In the genomic region with DNA sequence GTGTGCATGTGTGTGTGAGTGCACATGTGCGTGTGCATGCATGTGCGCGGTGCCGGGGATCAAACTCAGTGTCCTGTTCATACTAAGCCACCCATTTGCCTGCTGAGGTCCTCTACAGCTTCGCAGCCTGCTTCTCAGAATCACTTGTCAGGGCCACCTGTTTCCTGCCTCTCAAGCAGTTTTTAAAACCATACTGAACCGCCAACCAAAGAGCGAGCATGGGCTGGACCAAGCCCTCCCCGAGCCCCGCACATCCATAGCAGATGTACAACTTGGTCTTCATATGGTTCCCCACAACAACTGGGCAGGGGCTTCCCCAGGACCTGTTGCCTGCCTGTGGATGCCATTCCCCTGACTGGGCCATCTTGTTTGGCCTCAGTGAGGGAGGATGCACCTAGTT, we compare ENCODE assay signal across 23 mouse cellular contexts. TPM values are rescaled to one million over a fixed set of nuclear protein-coding genes. Genes with fewer than 3 reads are reported as not detected.
DNase-seq lines count a peak whose midpoint lies in the region; ATAC-seq and TF ChIP-seq lines count a peak whose summit lies in the region.
"Had no signal": no experiment of that assay in that cellular context is flagged by ENCODE, and none has a peak within 500 bp of the region (broad histone marks: within the 10 kb centered on the region; RNA-seq: fewer than 3 reads in every experiment).

No protein-coding gene starts in this region.

- H3K79me2 ChIP-seq in heart, adult 2 months (replicated peaks; ENCODE audit: control insufficient read depth, insufficient read depth, low read length) = no peaks in the 10 kb centered on the region

- H3K4me3 ChIP-seq in gastrocnemius, adult 2 months = no peak overlapping the region
- no peak overlapping the region for H3K4me3 ChIP-seq in heart, adult 2 months
- H3K4me3 ChIP-seq in megakaryocyte, embryonic 14.5 days (replicated peaks) = peak overlapping the region; percentile 64
- H3K4me3 ChIP-seq: embryonic facial prominence, embryonic 10.5 days; embryonic facial prominence, embryonic 12.5 days; forebrain, embryonic 13.5 days; forebrain, embryonic 15.5 days had no signal

- H3K27me3 ChIP-seq in heart, adult 2 months (ENCODE audit: control insufficient read depth, insufficient read depth, low read length) = no peaks in the 10 kb centered on the region
- H3K27me3 ChIP-seq in megakaryocyte, embryonic 14.5 days (replicated peaks) = peaks cover 73% of the 10 kb centered on the region
- H3K27me3 ChIP-seq: forebrain, embryonic 13.5 days; forebrain, embryonic 15.5 days had no signal

- no peaks in the 10 kb centered on the region for H3K9me3 ChIP-seq in megakaryocyte, embryonic 14.5 days
- H3K9me3 ChIP-seq: embryonic facial prominence, embryonic 10.5 days; embryonic facial prominence, embryonic 12.5 days; forebrain, embryonic 13.5 days; forebrain, embryonic 15.5 days; G1E had no signal

- TF ChIP-seq EP300 in heart, adult 2 months (IDR thresholded peaks at IDR 0.05; ENCODE audit: insufficient read depth, low read depth, low read length) = no peak

- 88% methylated on average over 9 of the region's 9 CpGs for WGBS in heart, adult 2 months

- H3K36me3 ChIP-seq in heart, adult 2 months (ENCODE audit: control insufficient read depth, insufficient read depth, low read length) = 0 out of 2 replicates have a peak, but pooled peaks cover 3% of the 10 kb centered on the region
- H3K36me3 ChIP-seq in megakaryocyte, embryonic 14.5 days (replicated peaks; ENCODE audit: low read length) = no peaks in the 10 kb centered on the region
- H3K36me3 ChIP-seq: embryonic facial prominence, embryonic 10.5 days; embryonic facial prominence, embryonic 12.5 days; forebrain, embryonic 15.5 days; G1E had no signal

- TF ChIP-seq POLR2A in heart, adult 2 months (IDR thresholded peaks at IDR 0.05; ENCODE audit: insufficient read depth, low read depth, low read length) = no peak

- ATAC-seq in megakaryocyte, adult 5-6 weeks (ENCODE audit: poor library complexity, severe bottlenecking) = no peak
- ATAC-seq: activated CD4-positive, CD25-positive, alpha-beta regulatory T cell, adult 4 months; CD4-positive, CD25-positive, alpha-beta regulatory T cell, adult 4 months; forebrain, embryonic 13.5 days; forebrain, embryonic 15.5 days; Patski had no signal

- peak; percentile 11 for DNase-seq in gastrocnemius, adult 2 months
- DNase-seq in gastrocnemius, postnatal 36 days = no peak
- no peak for DNase-seq in heart, adult 2 months
- DNase-seq in heart, adult 18-20 months = no peak
- DNase-seq: adrenal gland, adult 8-10 months; B cell, adult 2 months; cerebellum, adult 11-12 months; cerebellum, adult 2 months; cerebellum, adult 9-10 months; cerebellum, postnatal 10 days; cerebellum, postnatal 25 days had no signal

- H3K9ac ChIP-seq in heart, adult 2 months (ENCODE audit: low read depth, low read length) = no peak overlapping the region
- H3K9ac ChIP-seq: embryonic facial prominence, embryonic 12.5 days; forebrain, embryonic 13.5 days; forebrain, embryonic 15.5 days had no signal

- peaks cover 7% of the 10 kb centered on the region; the same call in 1 of the 2 replicates for H3K4me1 ChIP-seq in heart, adult 2 months (ENCODE audit: control insufficient read depth, insufficient read depth, low read length)
- peaks cover 9% of the 10 kb centered on the region for H3K4me1 ChIP-seq in megakaryocyte, embryonic 14.5 days
- H3K4me1 ChIP-seq: embryonic facial prominence, embryonic 10.5 days; embryonic facial prominence, embryonic 12.5 days; forebrain, embryonic 13.5 days; forebrain, embryonic 15.5 days had no signal

- intact Hi-C loops in gastrocnemius, adult 2 months (cut with DNase I) = no loop called here
- intact Hi-C loops in gastrocnemius, postnatal 36 days (cut with DNase I) = no loop called here
- intact Hi-C loops in heart, adult 2 months (cut with DNase I) = no loop called here

- no peak for TF ChIP-seq CTCF in gastrocnemius, adult 2 months (IDR thresholded peaks at IDR 0.05)
- no peak for TF ChIP-seq CTCF in heart, adult 2 months (IDR thresholded peaks at IDR 0.05)

- H3K27ac ChIP-seq in gastrocnemius, adult 2 months = no peak overlapping the region
- peak overlapping the region; percentile 63 for H3K27ac ChIP-seq in heart, adult 2 months
- H3K27ac ChIP-seq: embryonic facial prominence, embryonic 10.5 days; embryonic facial prominence, embryonic 12.5 days; forebrain, embryonic 13.5 days; forebrain, embryonic 15.5 days had no signal

RNA-seq across cellular contexts. Expression of a gene that starts 13.9 kb away (rescaled TPM):
- total RNA-seq in gastrocnemius, adult 2 months (2021) = 100 to 1,000 TPM in 1 of 2 experiments, 10 to 100 TPM in 1; 44.7 to 101 TPM
- total RNA-seq in gastrocnemius, postnatal 36 days (2021) = 10 to 100 TPM; 47.4 to 71.2 TPM
- 100 to 1,000 TPM; 587 to 599 TPM for total RNA-seq in heart, adult 2 months (2021)
- 371 and 464 TPM in 2 replicates for polyA plus RNA-seq in heart, adult 2 months (2012; rRNA removed)
- total RNA-seq in heart, adult 18-20 months (2021) = 100 to 1,000 TPM; 577 to 637 TPM
- 0.11 TPM in 1 of 2 replicates, not detected in the other for polyA plus RNA-seq in megakaryocyte, embryonic 14.5 days (2012; ENCODE audit: insufficient read depth, low replicate concordance)
- total RNA-seq in megakaryocyte, adult 5-6 weeks (2015) = not detected in 2 replicates
- total RNA-seq in megakaryocyte, adult 5-6 weeks (2017) = not detected in 2 replicates
- total RNA-seq: CH12.LX had no signal
- polyA plus RNA-seq: activated CD4-positive, CD25-positive, alpha-beta regulatory T cell, adult 4 months; forebrain, embryonic 11.5 days; forebrain, embryonic 13.5 days; forebrain, embryonic 15.5 days; G1E had no signal

RNA-seq across cellular contexts. Expression of a gene that starts 39.6 kb away (rescaled TPM):
- 10 to 100 TPM in 1 of 2 experiments, 1 to 10 TPM in 1; 9.7 to 20.6 TPM for total RNA-seq in gastrocnemius, adult 2 months (2021)
- 10 to 100 TPM; 10.8 to 13.1 TPM for total RNA-seq in gastrocnemius, postnatal 36 days (2021)
- 1 to 10 TPM; 3.9 to 5.1 TPM for total RNA-seq in heart, adult 2 months (2021)
- 3.8 and 5.6 TPM in 2 replicates for polyA plus RNA-seq in heart, adult 2 months (2012; rRNA removed)
- total RNA-seq in heart, adult 18-20 months (2021) = 1 to 10 TPM; 4.9 to 5.1 TPM
- 16.8 and 26.7 TPM in 2 replicates for polyA plus RNA-seq in megakaryocyte, embryonic 14.5 days (2012; ENCODE audit: insufficient read depth, low replicate concordance)
- total RNA-seq in megakaryocyte, adult 5-6 weeks (2015) = 0.22 and 0.80 TPM in 2 replicates
- 0.53 TPM in 1 of 2 replicates, not detected in the other for total RNA-seq in megakaryocyte, adult 5-6 weeks (2017)

RNA-seq across cellular contexts. Expression of a gene that starts 47.9 kb away (rescaled TPM):
- total RNA-seq in gastrocnemius, adult 2 months (2021) = 10 to 100 TPM; 76.5 to 87.0 TPM
- 10 to 100 TPM; 72.0 to 72.2 TPM for total RNA-seq in gastrocnemius, postnatal 36 days (2021)
- 10 to 100 TPM; 63.1 to 64.6 TPM for total RNA-seq in heart, adult 2 months (2021)
- 52.1 and 74.2 TPM in 2 replicates for polyA plus RNA-seq in heart, adult 2 months (2012; rRNA removed)
- total RNA-seq in heart, adult 18-20 months (2021) = 10 to 100 TPM; 64.4 to 68.7 TPM
- polyA plus RNA-seq in megakaryocyte, embryonic 14.5 days (2012; ENCODE audit: insufficient read depth, low replicate concordance) = 0.61 and 3.9 TPM in 2 replicates
- total RNA-seq in megakaryocyte, adult 5-6 weeks (2015) = 10.6 and 10.8 TPM in 2 replicates
- 14.6 and 19.7 TPM in 2 replicates for total RNA-seq in megakaryocyte, adult 5-6 weeks (2017)

RNA-seq across cellular contexts. Expression of a gene that starts 47.9 kb away (rescaled TPM):
- total RNA-seq in gastrocnemius, adult 2 months (2021) = 10 to 100 TPM; 11.3 to 15.8 TPM
- 10 to 100 TPM; 12.0 to 12.7 TPM for total RNA-seq in gastrocnemius, postnatal 36 days (2021)
- total RNA-seq in heart, adult 2 months (2021) = 10 to 100 TPM; 24.4 to 29.4 TPM
- polyA plus RNA-seq in heart, adult 2 months (2012; rRNA removed) = 29.1 and 30.0 TPM in 2 replicates
- 10 to 100 TPM; 27.4 to 28.2 TPM for total RNA-seq in heart, adult 18-20 months (2021)
- polyA plus RNA-seq in megakaryocyte, embryonic 14.5 days (2012; ENCODE audit: insufficient read depth, low replicate concordance) = 16.7 and 19.0 TPM in 2 replicates
- 11.2 and 16.0 TPM in 2 replicates for total RNA-seq in megakaryocyte, adult 5-6 weeks (2015)
- total RNA-seq in megakaryocyte, adult 5-6 weeks (2017) = 8.2 and 8.9 TPM in 2 replicates

Comparison
In these comparisons a context has a peak if more than half of its experiments do, and no peak if none do; other contexts are left out.
1. RNA of a gene that starts 13.9 kb away (total RNA-seq): 577 to 637 TPM in heart, adult 18-20 months, 587 to 599 TPM in heart, adult 2 months, 44.7 to 101 TPM in gastrocnemius, adult 2 months and 47.4 to 71.2 TPM in gastrocnemius, postnatal 36 days; not detected in megakaryocyte, adult 5-6 weeks; every median in the first group is over 10 times any median in the second.